Mouse (Mus musculus) frontal cortex, adult 2 months (tissue): ENCODE measurements at regions not wholly inside any gene's neighbourhood (a gene's known extent, or its start where the extent isn't known, plus 50 kb on each side); places are given as distances from the start of the nearest gene placed in this dataset.
"Not testable (repeated sequence)": the region's sequence is repeated elsewhere in the genome, so short reads cannot be mapped to it uniquely, and the experiment has no call there.

Source experiments
- DNase-seq, 2 experiments: peaks; one replicate each; pipeline ENCODE4 v3.0.0; 2022; ENCODE audit warnings: low spot score in 1 of 2; ENCODE audit errors: extremely low spot score in 1 of 2

DNA sequence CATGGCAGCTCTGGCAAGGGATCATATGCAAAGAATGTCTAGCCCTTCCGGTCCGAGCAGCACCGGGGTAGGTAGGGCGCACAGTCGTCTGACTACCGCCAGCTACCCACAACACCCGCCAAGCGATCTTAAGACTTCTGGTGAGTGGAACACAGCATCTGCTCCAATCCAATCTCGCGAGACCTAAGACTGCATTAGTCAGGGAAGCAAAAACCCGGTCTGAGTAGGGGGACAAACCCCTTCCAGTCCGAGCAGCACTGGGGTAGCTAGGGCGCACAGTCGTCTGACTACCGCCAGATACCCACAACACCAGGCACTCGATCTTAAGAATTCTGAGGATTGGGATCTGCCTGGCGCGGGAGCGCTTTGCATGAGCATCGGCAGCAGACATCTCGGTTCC lies 57.1 kb downstream of the Nap1l2 start:
- DNase-seq, result not testable (repeated sequence)

DNA sequence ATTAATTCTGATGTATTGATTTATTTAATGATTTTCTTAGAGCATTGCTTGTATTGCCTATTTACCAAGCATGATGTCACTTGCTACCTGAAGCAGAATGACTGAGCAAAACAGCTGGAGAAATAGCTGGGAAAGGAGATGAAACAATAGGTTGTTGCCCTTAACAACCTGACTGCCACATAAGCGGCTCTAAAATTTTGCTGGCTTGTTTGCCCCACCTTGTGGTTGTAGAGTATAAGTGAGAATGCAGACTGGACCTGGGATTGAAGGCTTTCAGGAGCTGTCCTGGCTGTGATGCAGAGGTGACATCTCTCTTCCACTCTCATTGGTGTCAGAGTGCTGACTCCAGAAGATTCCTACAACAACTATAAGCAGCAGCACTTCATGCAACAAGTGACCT lies 77.3 kb downstream of the Nap1l2 start:
- peak in 1 of 2 experiments; percentile 50 for DNase-seq

DNA sequence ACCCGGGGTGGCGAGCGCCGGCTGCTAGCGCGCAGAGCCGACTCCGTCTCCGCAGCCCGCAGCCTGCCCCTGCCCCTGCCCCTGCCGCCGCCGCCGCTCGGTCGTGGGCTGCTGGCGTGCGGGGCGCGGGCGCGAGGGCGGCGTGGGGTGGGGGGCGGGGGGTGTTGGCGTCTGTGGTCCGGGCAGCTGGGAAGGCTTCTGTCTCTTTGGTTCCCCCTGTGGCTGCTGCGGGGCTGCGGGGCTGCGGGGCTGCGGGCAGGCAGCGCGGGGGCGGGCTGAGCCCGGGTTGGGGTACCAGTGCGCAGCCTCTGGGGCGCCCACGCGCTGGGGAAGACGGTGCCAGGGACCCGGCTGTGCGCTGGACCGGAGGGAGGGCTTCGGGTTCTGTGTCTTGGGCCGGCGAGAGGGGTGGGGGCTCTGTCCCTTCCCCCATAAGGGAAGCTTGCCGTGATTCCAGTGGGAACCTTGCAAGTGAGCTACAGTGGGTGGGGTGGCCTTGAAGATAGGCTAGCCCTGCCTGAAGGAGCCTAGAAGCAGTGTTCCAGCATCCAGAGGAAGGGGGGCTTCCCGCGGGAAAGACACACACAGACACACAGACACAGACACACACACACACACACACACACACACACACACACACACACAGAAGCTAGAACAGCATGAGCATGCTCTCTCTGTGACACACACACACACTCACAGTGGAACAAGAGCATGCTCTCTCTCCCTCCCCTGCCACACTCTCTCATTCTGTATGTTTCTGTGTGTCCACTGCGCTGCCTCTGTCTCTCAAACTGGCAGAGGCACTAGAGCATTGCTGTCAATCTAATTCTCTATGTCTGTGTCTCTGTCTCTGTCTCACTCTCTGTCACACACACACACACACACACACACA lies 118.5 kb downstream of the Nap1l2 start:
- not testable (repeated sequence) for DNase-seq

DNA sequence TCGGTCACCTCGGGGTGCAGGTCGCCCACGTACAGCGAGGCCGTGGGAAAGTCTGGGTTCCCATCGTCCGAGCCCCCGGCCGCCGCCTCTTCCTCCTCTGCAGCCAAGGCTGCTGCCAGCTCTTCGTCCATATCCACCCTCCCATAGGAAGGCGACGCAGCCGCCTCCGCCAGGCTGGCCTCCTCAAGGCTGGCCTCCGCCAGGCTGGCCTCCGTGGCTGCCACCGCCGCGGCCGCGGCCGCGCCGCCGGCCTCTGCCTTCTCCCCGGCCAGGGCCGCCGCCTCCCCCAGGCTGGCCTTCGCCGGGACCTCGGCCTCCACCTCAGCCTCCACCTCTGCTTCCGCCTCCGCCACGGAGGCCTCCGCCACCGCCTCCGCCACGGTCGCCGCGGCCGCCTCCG lies 119.3 kb downstream of the Nap1l2 start:
- not testable (repeated sequence) for DNase-seq

DNA sequence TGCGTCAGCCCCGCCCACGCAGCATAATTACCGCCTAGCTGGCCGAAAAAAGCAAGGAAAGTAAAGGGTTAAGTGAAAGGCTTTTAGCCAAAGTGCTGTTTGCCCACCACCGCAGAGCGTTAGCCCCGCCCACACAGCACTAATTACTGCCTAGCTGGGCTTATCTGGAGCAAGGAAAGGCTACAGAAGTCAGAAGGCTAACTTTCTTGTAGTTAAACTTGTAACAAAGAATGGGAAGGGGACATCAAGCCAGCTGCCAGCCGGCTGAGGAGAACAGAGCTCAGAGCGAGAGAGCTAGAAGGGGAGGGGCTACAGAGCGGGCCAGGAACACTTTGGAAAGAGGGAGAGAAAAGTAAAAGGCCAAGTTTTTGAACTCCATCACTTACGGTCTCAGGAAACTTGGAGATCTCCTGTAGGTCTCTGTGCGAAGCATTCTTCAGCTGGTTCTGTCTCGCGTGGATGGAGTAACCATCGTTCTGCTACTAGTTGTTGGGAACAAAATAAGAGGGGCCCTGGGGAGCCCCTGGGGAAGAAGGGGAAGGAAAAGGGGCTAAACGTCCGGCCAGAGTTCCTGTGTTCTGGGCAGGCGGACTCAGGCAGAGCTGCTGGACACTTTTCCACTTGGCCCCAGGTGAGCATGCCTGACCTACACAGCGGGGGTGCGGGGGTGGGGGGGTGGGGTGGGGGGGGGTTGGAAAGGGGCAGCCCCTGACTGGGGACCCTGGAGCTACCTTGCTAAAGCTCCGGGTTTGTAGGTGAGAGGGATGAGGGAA lies 98.3 kb downstream of the 1700018G05Rik start:
- no peak for DNase-seq

DNA sequence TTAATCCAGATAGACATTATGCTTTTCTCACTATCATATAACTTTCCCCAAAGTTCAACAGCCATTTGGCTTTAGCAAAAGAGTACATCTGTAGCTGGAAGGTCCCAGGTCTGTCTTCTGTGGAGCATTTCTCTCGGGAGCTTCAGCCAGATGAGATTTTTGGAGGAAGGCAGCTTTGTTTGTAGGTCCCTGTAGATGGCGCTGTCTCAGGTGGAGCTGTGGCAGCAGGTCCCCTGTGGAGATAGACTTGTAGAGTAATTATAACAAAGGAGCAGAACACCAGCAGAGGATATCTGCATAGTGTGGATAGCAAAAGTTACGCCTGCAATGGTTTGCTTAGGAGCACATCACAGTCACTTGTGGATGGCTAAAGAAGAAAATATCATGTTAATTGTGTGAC lies 97.3 kb downstream of the 1700018G05Rik start:
- DNase-seq, result peak in 1 of 2 experiments; percentile 27

- not testable (repeated sequence) for DNase-seq
Measured at GRCm38 (mm10) chrX:103013425-103014057, 85.4 kb downstream of the 1700018G05Rik start.

DNA sequence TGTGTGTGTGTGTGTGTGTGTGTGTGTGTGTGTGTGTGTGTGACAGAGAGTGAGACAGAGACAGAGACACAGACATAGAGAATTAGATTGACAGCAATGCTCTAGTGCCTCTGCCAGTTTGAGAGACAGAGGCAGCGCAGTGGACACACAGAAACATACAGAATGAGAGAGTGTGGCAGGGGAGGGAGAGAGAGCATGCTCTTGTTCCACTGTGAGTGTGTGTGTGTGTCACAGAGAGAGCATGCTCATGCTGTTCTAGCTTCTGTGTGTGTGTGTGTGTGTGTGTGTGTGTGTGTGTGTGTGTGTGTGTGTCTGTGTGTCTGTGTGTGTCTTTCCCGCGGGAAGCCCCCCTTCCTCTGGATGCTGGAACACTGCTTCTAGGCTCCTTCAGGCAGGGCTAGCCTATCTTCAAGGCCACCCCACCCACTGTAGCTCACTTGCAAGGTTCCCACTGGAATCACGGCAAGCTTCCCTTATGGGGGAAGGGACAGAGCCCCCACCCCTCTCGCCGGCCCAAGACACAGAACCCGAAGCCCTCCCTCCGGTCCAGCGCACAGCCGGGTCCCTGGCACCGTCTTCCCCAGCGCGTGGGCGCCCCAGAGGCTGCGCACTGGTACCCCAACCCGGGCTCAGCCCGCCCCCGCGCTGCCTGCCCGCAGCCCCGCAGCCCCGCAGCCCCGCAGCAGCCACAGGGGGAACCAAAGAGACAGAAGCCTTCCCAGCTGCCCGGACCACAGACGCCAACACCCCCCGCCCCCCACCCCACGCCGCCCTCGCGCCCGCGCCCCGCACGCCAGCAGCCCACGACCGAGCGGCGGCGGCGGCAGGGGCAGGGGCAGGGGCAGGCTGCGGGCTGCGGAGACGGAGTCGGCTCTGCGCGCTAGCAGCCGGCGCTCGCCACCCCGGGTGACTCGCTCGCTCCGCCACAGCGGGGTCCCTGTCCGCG lies 84.4 kb downstream of the 1700018G05Rik start:
- not testable (repeated sequence) for DNase-seq

DNA sequence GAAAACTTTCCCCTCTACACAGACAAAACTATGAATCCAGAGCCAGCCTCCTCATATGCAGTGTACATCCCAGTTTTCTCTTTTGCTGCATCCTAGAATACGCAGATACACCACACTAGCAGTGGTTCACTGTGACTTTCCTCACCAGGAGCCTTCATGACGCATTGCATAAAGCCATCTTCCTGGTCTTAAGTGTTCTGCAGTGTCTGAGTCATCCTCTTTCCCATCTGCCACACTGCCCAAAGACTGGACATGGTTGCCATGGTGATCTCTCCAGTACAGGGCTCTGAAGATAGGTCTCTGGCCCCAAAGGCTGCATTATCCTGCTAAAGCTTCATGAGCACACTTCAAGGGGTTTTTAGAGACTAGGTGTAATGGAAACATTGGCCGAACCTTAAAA lies 65.8 kb downstream of the 1700018G05Rik start:
- DNase-seq, result not testable (repeated sequence)
